Mouse (Mus musculus) hindbrain, embryonic 11.5 days (tissue): Measurements from ENCODE around the gene Tent5b. TPM values are rescaled to one million over a fixed set of nuclear protein-coding genes. Genes with fewer than 3 reads are reported as not detected.

ENCODE experiments used
- ATAC-seq: fragments of 200-750 bp; cut with Nextera tagmentation; 2 replicates; pipeline ENCODE4 v1.8.0; 2017; ENCODE audit warnings: mild to moderate bottlenecking, moderate TSS enrichment, moderate library complexity; ENCODE audit not compliant: low FRiP score
- DNase-seq: peaks from one replicate; pipeline ENCODE4 v3.0.0-alpha.2; 2015; ENCODE audit warnings: low spot score
- H3K27ac ChIP-seq: fragments of 300-500 bp; sonication (generic); 2 replicates; pipeline ENCODE4 v1.5.1; 2014; ENCODE audit warnings: mild to moderate bottlenecking, low read depth, low read length
- H3K27me3 ChIP-seq: fragments of 300-500 bp; sonication (generic); 2 replicates; pipeline ENCODE4 v1.6.1; 2014; ENCODE audit warnings: mild to moderate bottlenecking, low read length, moderate library complexity, mixed read lengths; ENCODE audit not compliant: control insufficient read depth, insufficient read depth
- H3K36me3 ChIP-seq: fragments of 300-500 bp; sonication (generic); 2 replicates; pipeline ENCODE4 v1.6.1; 2014; ENCODE audit warnings: mild to moderate bottlenecking, low read length, moderate library complexity, mixed read lengths; ENCODE audit not compliant: control insufficient read depth, insufficient read depth
- H3K4me1 ChIP-seq: fragments of 300-500 bp; sonication (generic); replicated peaks from 2 replicates; pipeline ENCODE4 v1.6.1; 2014; ENCODE audit warnings: low read length, mixed read lengths; ENCODE audit not compliant: control insufficient read depth, insufficient read depth
- H3K4me2 ChIP-seq: fragments of 300-500 bp; sonication (generic); replicated peaks from 2 replicates; pipeline ENCODE4 v1.6.1; 2014; ENCODE audit warnings: mild to moderate bottlenecking, low read depth, low read length
- H3K4me3 ChIP-seq: fragments of 300-500 bp; sonication (generic); 2 replicates; pipeline ENCODE4 v1.5.1; 2014; ENCODE audit warnings: low read depth, low read length
- H3K9ac ChIP-seq: fragments of 300-500 bp; sonication (generic); 2 replicates; pipeline ENCODE4 v1.6.1; 2014; ENCODE audit warnings: low read depth, low read length
- H3K9me3 ChIP-seq: fragments of 300-500 bp; sonication (generic); 2 replicates; pipeline ENCODE4 v1.6.1; 2016; ENCODE audit warnings: low read length; ENCODE audit not compliant: control insufficient read depth
- WGBS: fragments of 180-500 bp; shearing (Covaris S2); extraction: QIAGEN DNeasy Blood & Tissue Kit; methylation state at CpG from one replicate; pipeline ENCODE4 v1.1.7; 2014; 5-methylcytosine and 5-hydroxymethylcytosine counted together
- polyA plus RNA-seq: library from polyadenylated mRNA; unstranded; fragments of >200 nt; fragmentation: Nextera tagmentation; extraction: Ambion mirVana; gene quantifications from 2 replicates; pipeline ENCODE4 v1.2.1, GENCODE M21; 2014

Gene Tent5b
- 0.37 and 0.46 TPM in 2 replicates for polyA plus RNA-seq

DNA sequence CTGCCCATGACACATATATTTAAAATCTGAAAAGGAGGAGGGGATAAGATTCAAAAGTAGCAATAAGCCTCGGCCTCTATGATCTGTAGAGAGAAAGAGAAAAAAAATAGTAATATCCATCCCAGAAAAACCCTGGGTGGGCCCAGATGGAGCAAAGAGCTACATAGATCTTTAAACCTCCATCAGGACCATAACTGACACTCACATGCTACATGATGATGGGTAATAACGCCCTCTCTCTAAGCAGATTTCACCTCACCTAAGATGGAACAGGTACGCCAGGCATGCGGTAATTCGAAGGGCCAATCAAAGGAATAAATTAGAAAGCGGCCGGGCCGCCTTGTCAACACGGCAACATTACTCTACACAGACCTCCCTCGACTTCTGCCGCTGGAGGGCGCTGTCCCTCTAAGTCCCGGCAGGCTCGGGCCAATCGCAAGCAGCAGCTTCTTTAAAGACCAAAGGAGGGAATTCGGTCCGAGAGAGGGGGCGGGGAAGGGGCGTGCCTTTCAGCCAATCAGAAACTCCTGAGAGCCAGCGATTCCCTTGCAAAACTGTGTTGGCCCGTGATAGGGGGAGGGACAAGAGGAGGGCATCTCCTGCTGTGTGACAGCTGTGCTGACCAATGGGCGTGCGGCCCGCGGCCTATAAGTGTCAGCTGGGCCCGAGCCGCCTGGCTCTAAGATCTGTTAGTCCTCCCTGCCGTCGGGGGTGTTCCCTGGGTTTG is at the start of gene Tent5b:
Gene Tent5b (plus strand): TSS at position 675 of the 727 bp plus-strand sequence.
- H3K4me2 ChIP-seq: peak within 1 kb of the TSS; percentile 52
- no peaks in the 10 kb centered on the region for H3K36me3 ChIP-seq
- peaks cover 14% of the 10 kb centered on the region for H3K27me3 ChIP-seq
- 0 out of 2 replicates have a peak, but pooled peaks cover 4% of the 10 kb centered on the region for H3K4me1 ChIP-seq
- H3K4me3 ChIP-seq: peak within 1 kb of the TSS; percentile 38
- no peaks in the 10 kb centered on the region for H3K9me3 ChIP-seq
- no peak within 1 kb of the TSS for H3K27ac ChIP-seq
- peak; percentile 98 for DNase-seq
- WGBS: 5% methylated on average over 27 of the region's 29 CpGs
- ATAC-seq: peak; percentile 97
- peak within 1 kb of the TSS; percentile 19; the same call in 1 of the 2 replicates for H3K9ac ChIP-seq

- H3K9ac ChIP-seq: no peak overlapping the region
- no peaks in the 10 kb centered on the region for H3K27me3 ChIP-seq
- no peak for ATAC-seq
- no peak for DNase-seq
- peaks cover 2% of the 10 kb centered on the region; the same call in 1 of the 2 replicates for H3K4me1 ChIP-seq
- no peak overlapping the region for H3K4me3 ChIP-seq
- no peak overlapping the region for H3K4me2 ChIP-seq
- 65% methylated on average over 6 of the region's 6 CpGs for WGBS
- no peak overlapping the region for H3K27ac ChIP-seq
- no peaks in the 10 kb centered on the region for H3K36me3 ChIP-seq
- no peaks in the 10 kb centered on the region for H3K9me3 ChIP-seq
Observed at GRCm38 (mm10) chr4:133431508-133431907, 48.4 kb upstream of the Tent5b start.

DNA sequence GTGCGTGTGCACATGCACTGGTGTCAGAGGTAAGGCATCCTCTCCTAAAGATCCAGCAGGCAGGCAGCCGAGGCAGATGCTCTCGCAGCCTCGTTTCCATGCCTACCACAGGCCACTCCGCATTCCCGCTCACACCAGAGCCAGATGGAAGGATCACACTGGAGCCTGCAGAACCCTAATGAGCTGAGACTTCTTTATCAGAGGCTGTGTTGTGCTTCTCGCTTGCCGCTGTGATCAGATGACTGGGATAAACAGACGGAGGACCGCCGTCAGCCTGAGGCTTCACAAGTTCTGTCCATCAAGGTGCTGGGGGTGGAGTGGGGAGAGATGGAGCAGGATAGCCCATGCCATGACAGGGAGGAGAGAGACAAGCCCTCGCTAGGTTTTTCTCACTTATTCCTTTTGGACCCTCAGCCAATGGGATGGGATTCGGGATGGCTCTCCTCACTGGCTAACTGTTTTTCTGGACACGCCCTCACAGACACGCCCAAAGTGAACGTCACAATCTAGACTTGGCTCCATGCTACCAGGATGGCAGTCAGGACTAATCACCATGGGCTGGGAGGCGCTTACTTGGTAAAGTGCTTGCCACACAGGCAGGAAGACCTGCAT is 47.3 kb upstream of the Tent5b start:
- no peaks in the 10 kb centered on the region for H3K27me3 ChIP-seq
- peaks cover 2% of the 10 kb centered on the region; the same call in 1 of the 2 replicates for H3K4me1 ChIP-seq
- 28% methylated on average over 17 of the region's 17 CpGs for WGBS
- H3K9ac ChIP-seq: no peak overlapping the region
- peak; percentile 57 for DNase-seq
- H3K4me2 ChIP-seq: no peak overlapping the region
- H3K27ac ChIP-seq: 0 out of 2 replicates have a peak overlapping the region, but pooled peaks have one; percentile 39
- H3K4me3 ChIP-seq: peak overlapping the region; percentile 15; the same call in 1 of the 2 replicates
- no peaks in the 10 kb centered on the region for H3K36me3 ChIP-seq
- ATAC-seq: no peak
- no peaks in the 10 kb centered on the region for H3K9me3 ChIP-seq

GRCm38 (mm10) chr4:133435921-133436320 is 44.0 kb upstream of the Tent5b start:
- no peak overlapping the region for H3K4me2 ChIP-seq
- H3K27ac ChIP-seq: no peak overlapping the region
- no peaks in the 10 kb centered on the region for H3K36me3 ChIP-seq
- ATAC-seq: no peak
- H3K27me3 ChIP-seq: no peaks in the 10 kb centered on the region
- H3K9ac ChIP-seq: no peak overlapping the region
- H3K4me1 ChIP-seq: peaks cover 13% of the 10 kb centered on the region
- no peaks in the 10 kb centered on the region for H3K9me3 ChIP-seq
- H3K4me3 ChIP-seq: no peak overlapping the region
- DNase-seq: no peak
- WGBS: 94% methylated on average over 11 of the region's 11 CpGs

DNA sequence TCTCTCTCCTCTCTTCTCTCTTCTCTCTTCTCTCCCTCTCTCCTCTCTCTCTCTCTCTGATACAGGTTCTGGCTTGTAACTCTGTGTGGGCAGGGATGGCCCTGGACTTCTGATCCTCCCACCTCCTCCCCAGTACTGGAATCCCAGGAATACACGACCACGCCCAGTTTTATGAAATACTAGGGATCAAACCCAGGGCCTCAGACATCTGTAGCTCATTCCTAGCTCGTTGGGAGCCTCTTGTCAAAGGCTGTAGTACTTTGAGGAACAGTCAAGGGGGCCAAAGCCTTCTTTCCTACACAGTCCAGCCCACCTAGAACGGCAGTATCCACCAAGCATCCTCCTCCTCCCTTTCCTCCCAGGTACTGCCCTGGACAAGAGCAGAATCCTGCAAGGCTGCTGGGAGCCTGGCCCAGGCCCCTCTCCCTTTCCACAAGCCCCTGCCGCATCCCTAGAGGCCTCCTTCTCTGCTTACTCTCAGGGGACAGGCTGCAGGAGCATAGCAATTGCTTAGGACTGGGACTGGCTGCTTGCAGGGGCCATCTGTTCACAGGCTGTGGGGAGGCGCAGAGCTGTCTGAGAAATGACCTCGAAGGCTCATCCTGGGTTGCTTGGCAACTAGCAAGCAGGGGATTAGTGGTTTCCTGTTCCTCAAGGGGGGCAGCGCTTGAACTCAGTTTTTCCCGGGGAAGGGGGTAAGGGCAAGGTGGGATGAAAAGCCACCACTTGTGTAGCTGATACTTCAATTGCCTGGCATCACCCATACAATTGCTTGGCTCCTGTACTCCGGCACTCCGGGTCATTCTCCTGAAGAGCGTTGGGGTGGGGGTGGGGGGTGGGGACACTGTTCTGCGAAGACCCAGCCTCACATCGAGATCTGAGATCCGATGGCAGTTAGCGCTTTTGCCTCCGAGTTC is 40.2 kb upstream of the Tent5b start:
- 9% methylated on average over 17 of the region's 17 CpGs for WGBS
- Histone ChIP-seq H3K9me3 (no peaks in the 10 kb centered on the region), H3K27me3 (no peaks in the 10 kb centered on the region), H3K36me3 (no peaks in the 10 kb centered on the region), H3K4me3 (no peak overlapping the region), H3K4me1 (peaks cover 12% of the 10 kb centered on the region; the same call in 1 of the 2 replicates), H3K9ac (peak overlapping the region; percentile 46; the same call in 1 of the 2 replicates), H3K27ac (peak overlapping the region; percentile 58), H3K4me2 (peak overlapping the region; percentile 28)
- peak; percentile 93 for ATAC-seq
- DNase-seq: peak; percentile 75

- Histone ChIP-seq H3K4me1 (peaks cover 12% of the 10 kb centered on the region; the same call in 1 of the 2 replicates), H3K9ac (no peak overlapping the region; the same call in 1 of the 2 replicates), H3K27ac (peak overlapping the region; percentile 58), H3K9me3 (no peaks in the 10 kb centered on the region), H3K4me2 (peak overlapping the region; percentile 28), H3K27me3 (no peaks in the 10 kb centered on the region), H3K36me3 (no peaks in the 10 kb centered on the region), H3K4me3 (no peak overlapping the region)
- 3% methylated on average over 6 of the region's 6 CpGs for WGBS
- peak; percentile 53 for DNase-seq
- peak; percentile 83 for ATAC-seq
Observed at GRCm38 (mm10) chr4:133440377-133440795, 39.5 kb upstream of the Tent5b start.

DNA sequence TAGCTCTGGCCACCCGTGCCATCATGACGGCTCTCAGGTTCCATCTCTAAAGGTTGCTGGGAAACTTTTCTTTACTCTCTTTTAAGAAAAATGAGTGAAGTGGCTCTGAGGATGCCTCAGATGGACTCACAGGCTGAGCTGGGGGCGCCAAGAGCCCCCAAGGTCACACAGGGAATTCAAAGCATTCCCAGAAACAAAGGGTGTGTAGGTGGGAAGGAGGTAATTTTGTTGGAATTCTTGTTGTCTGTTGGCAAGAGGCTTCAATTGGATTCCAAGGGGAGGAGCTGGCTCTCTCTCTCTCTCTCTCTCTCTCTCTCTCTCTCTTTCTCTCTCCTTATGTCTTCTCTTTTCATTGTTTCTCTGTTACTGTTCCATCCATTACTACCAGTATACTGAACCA is 37.7 kb upstream of the Tent5b start:
- peaks cover 12% of the 10 kb centered on the region; the same call in 1 of the 2 replicates for H3K4me1 ChIP-seq
- 48% methylated on average over 3 of the region's 3 CpGs for WGBS
- no peak for ATAC-seq

DNA sequence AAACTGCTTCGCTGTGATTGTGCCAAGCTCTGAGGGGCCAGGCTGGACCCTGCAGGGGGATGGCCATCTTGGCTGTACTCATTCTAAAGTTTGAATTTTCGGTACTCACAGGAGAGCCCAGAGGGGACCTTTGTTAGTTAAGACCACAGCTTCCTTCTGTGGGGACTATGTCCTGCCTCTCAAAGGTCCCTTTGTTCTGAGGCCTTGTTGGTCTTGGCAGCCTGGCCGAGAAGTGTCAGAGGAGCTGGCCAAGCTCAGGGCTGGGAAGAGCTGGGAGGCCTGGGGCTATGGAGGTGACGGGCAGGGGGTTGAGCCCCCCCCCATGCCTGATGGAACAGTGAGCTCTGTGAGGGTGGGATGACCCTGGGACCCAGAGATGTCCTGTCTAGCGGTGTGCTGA is 36.8 kb upstream of the Tent5b start:
- ATAC-seq: no peak
- no peak overlapping the region for H3K27ac ChIP-seq

More for the DNA sequence above, 37.7 kb upstream of the Tent5b start:
- Histone ChIP-seq H3K9me3 (no peaks in the 10 kb centered on the region), H3K4me3 (no peak overlapping the region), H3K27ac (no peak overlapping the region), H3K9ac (no peak overlapping the region), H3K36me3 (no peaks in the 10 kb centered on the region), H3K27me3 (no peaks in the 10 kb centered on the region), H3K4me2 (no peak overlapping the region)
- no peak for DNase-seq

More for the DNA sequence above, 36.8 kb upstream of the Tent5b start:
- H3K9me3 ChIP-seq: no peaks in the 10 kb centered on the region
- no peak for DNase-seq
- no peaks in the 10 kb centered on the region for H3K36me3 ChIP-seq
- H3K4me1 ChIP-seq: peaks cover 12% of the 10 kb centered on the region; the same call in 1 of the 2 replicates
- H3K9ac ChIP-seq: no peak overlapping the region
- H3K27me3 ChIP-seq: no peaks in the 10 kb centered on the region
- no peak overlapping the region for H3K4me2 ChIP-seq
- 43% methylated on average over 5 of the region's 5 CpGs for whole genome bisulfite sequencing
- H3K4me3 ChIP-seq: no peak overlapping the region
